Mouse (Mus musculus): ENCODE data around the gene Hectd3. TPM values are rescaled to one million over a fixed set of nuclear protein-coding genes. Genes with fewer than 3 reads are reported as not detected.
A peak's percentile ranks its signal among the peaks of the same experiment; 100 is the strongest.

Gene Hectd3
- polyA plus RNA-seq (2015; fragmentation: Nextera tagmentation; extraction: Ambion mirVana), result 25.6 and 26.7 TPM in 2 replicates

DNA sequence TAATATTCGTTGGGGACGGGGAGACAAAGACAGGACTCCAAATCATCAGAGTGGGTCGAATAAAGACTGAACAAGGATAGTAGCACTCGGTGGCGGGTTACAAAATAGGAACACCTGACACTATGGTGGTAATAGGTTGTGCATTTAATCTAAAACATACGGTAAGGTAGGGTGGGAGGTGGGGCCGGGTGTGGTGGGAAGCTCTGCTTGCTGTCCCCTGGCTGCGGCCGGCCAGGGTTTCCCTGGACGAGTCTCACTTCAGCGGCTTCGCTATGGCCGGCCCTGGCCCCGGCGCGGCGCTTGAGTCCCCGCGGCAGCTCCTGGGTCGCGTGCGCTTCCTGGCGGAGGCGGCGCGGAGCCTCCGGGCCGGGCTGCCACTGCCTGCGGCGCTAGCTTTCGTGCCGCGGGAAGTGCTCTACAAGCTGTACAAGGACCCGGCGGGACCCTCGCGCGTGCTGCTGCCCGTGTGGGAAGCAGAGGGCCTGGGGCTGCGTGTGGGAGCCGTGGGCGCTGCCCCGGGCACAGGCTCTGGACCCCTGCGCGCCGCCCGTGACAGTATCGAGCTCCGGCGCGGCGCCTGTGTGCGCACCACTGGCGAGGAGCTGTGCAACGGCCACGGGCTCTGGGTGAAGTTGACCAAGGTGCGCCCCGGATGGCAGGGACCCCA, at the start of gene Hectd3:
Gene Hectd3, plus strand, starts transcription at position 187 of the 667 bp plus-strand sequence.
- H3K27me3 ChIP-seq, result no peaks in the 10 kb centered on the region
- peak within 1 kb of the TSS; percentile 78 for H3K4me3 ChIP-seq
- peak within 1 kb of the TSS; percentile 97 for H3K4me2 ChIP-seq
- no peaks in the 10 kb centered on the region for H3K9me3 ChIP-seq
- peak within 1 kb of the TSS; percentile 89 for H3K27ac ChIP-seq (replicated peaks)
- H3K9ac ChIP-seq, result peak within 1 kb of the TSS; percentile 89
- peaks cover 28% of the 10 kb centered on the region for H3K36me3 ChIP-seq
- peak; percentile 75 for ATAC-seq (ENCODE audit: low read depth)
- peaks cover 36% of the 10 kb centered on the region for H3K4me1 ChIP-seq (replicated peaks)
- WGBS, result under 1% methylated on average over 56 of the region's 58 CpGs

DNA sequence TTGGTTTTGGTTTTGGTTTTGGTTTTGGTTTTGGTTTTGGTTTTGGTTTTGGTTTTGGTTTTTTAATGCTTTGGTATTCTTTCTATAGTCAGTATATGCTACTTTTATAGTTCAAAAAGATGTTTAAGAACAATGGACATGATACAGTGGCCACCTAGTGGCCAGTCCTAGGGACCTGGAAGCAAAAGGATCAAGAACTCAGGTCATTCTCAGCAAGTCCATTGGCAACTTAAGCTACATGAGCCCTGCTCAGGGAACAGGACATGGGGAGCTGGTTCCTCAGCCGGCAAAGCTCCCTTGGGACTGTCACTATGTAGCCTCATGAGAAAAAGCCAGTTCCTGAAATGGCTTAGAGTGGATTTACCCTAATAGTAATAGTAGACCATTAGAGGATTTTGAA, 43.5 kb upstream of the Hectd3 start:
- H3K9ac ChIP-seq, result no peak overlapping the region
- 37% methylated on average over 1 of the region's 1 CpGs for WGBS
- H3K27me3 ChIP-seq, result no peaks in the 10 kb centered on the region
- H3K36me3 ChIP-seq, result 0 out of 2 replicates have a peak, but pooled peaks cover 8% of the 10 kb centered on the region
- no peak overlapping the region for H3K27ac ChIP-seq (replicated peaks)
- ATAC-seq (ENCODE audit: low read depth), result no peak
- H3K9me3 ChIP-seq, result no peaks in the 10 kb centered on the region
- H3K4me1 ChIP-seq (replicated peaks), result no peaks in the 10 kb centered on the region
- H3K4me2 ChIP-seq, result no peak overlapping the region
- no peak overlapping the region for H3K4me3 ChIP-seq

DNA sequence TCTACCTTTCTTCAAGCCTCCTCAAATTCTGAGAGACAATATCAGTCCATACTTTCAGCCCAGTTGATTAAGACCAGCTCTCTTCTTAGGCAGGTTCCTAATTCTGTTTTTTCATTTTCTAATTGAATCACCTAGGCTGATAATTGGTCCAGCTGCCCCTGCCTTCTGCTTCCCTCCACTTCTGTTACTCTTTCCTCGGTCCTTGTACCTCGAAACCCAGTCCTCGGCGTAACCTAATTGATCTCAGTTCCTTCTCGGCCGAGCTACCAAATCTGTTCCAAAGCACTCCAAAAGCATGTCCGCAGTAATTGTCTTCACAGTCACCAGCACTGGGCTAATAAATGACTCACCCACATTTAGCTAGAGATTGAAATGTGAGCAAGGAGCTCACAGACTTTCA, 40.2 kb upstream of the Hectd3 start:
- ATAC-seq (ENCODE audit: low read depth), result no peak
- Histone ChIP-seq H3K36me3 (peaks cover 11% of the 10 kb centered on the region; the same call in 1 of the 2 replicates), H3K4me3 (no peak overlapping the region), H3K27ac (replicated peaks) (no peak overlapping the region), H3K4me2 (no peak overlapping the region), H3K9me3 (no peaks in the 10 kb centered on the region), H3K27me3 (no peaks in the 10 kb centered on the region), H3K9ac (no peak overlapping the region), H3K4me1 (replicated peaks) (no peaks in the 10 kb centered on the region)
- 89% methylated on average over 7 of the region's 7 CpGs for WGBS

DNA sequence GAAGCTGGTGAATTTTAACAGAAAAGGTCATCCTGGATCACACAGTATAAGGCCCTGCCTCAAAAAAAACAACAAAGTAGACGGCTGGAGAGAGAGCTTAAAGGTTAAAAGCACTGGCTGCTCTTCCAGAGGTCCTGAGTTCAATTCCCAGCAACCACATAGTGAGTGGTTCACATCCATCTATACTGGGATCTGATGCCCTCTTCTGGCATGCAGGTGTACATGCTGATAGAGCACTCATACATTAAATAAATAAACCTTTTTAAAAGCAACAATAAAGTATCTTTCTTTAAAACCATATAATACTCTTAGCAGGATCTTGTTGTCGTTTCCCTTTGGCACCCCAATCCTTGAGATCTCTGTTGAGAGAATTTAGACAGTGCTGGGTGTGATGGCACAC, 18.6 kb upstream of the Hectd3 start:
- 78% methylated on average over 2 of the region's 2 CpGs for WGBS
- Histone ChIP-seq H3K4me1 (replicated peaks) (no peaks in the 10 kb centered on the region), H3K4me3 (no peak overlapping the region), H3K9ac (no peak overlapping the region), H3K27me3 (no peaks in the 10 kb centered on the region), H3K4me2 (no peak overlapping the region), H3K9me3 (no peaks in the 10 kb centered on the region), H3K36me3 (peaks cover 77% of the 10 kb centered on the region), H3K27ac (replicated peaks) (no peak overlapping the region)
- no peak for ATAC-seq (ENCODE audit: low read depth)

DNA sequence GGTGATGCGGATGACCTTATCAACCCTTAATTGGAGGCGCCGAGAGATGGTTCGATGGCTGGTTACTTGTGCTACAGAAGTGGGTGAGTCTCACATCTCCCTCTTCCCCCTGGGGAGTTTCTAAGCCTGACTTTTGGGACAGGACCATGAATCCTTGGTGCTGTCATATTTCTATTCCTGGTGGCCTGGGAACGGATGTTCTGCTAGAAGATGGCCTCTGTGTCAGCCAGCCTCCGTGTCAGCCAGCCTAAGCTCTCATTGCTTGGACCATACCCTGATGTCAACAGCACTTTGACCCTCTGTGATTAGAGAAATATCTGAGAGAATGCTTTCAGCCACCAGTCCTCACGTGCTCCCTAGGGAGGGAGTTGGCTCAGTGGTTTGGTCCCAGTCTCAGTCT, 9.4 kb upstream of the Hectd3 start:
- H3K4me2 ChIP-seq, result no peak overlapping the region
- H3K36me3 ChIP-seq, result peaks cover 79% of the 10 kb centered on the region
- WGBS, result 92% methylated on average over 7 of the region's 7 CpGs
- no peak for ATAC-seq (ENCODE audit: low read depth)
- no peak overlapping the region for H3K27ac ChIP-seq (replicated peaks)
- no peaks in the 10 kb centered on the region for H3K4me1 ChIP-seq (replicated peaks)
- no peaks in the 10 kb centered on the region for H3K27me3 ChIP-seq
- H3K9me3 ChIP-seq, result no peaks in the 10 kb centered on the region
- H3K4me3 ChIP-seq, result no peak overlapping the region
- H3K9ac ChIP-seq, result no peak overlapping the region

DNA sequence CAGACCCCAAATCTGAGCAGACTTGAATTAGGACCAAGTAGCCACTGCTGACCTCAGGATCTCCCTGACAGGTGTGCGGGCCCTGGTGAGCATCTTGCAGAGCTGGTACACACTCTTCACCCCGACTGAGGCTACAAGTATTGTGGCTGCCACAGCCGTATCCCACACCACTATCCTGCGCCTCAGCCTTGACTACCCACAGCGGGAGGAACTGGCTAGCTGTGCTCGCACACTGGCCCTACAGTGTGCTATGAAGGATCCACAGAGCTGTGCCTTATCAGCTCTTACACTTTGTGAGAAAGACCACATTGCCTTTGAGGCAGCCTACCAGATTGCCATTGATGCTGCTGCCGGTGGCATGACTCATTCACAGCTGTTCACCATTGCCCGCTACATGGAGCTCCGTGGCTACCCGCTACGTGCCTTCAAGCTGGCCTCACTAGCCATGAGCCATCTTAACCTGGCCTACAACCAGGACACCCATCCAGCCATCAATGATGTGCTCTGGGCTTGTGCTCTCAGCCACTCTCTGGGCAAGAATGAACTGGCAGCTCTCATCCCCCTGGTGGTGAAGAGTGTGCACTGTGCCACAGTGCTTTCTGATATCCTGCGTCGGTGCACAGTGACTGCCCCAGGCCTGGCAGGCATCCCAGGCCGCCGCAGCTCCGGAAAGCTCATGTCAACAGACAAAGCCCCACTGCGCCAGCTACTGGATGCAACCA, 8.6 kb upstream of the Hectd3 start:
- WGBS, result 69% methylated on average over 17 of the region's 17 CpGs
- peaks cover 70% of the 10 kb centered on the region for H3K36me3 ChIP-seq
- no peak overlapping the region for H3K4me3 ChIP-seq
- H3K4me2 ChIP-seq, result no peak overlapping the region
- H3K27me3 ChIP-seq, result no peaks in the 10 kb centered on the region
- ATAC-seq (ENCODE audit: low read depth), result peak; percentile 71
- no peaks in the 10 kb centered on the region for H3K4me1 ChIP-seq (replicated peaks)
- H3K9me3 ChIP-seq, result no peaks in the 10 kb centered on the region
- no peak overlapping the region for H3K9ac ChIP-seq
- H3K27ac ChIP-seq (replicated peaks), result no peak overlapping the region

DNA sequence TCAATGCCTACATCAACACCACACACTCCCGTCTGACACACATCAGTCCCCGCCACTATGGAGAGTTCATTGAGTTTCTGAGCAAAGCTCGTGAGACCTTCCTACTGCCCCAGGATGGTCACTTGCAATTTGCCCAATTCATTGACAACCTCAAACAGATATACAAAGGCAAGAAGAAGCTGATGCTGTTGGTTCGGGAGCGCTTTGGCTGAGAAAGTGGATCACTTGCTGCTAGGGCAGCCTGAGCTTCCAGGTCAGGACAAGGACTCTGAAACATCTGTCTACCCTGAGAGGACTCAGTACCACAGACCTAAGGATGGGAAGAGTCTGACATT, 8.0 kb upstream of the Hectd3 start:
- Histone ChIP-seq H3K4me3 (no peak overlapping the region), H3K9me3 (no peaks in the 10 kb centered on the region), H3K36me3 (peaks cover 66% of the 10 kb centered on the region), H3K27ac (replicated peaks) (no peak overlapping the region), H3K27me3 (no peaks in the 10 kb centered on the region), H3K4me1 (replicated peaks) (no peaks in the 10 kb centered on the region), H3K9ac (no peak overlapping the region), H3K4me2 (no peak overlapping the region)
- 78% methylated on average over 5 of the region's 5 CpGs for WGBS
- ATAC-seq (ENCODE audit: low read depth), result no peak; the same call in 1 of the 2 replicates

DNA sequence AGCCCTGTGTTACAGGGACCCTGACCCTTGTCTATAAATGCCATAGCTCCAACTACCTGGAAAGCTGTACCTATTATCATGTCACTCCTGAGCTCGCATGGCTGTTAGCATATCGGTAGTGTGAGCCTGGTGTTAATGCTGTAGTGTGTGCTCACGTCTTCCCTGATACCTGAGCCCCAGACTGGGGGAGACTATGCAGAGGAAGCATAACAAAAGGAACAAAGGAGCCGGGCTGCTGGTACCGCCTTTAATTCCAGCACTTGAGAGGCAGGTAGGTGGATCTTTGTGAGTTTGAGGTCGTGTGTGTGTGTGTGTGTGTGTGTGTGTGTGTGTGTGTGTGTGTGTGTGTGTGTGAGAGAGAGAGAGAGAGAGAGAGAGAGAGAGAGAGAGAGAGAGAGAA, 5.4 kb upstream of the Hectd3 start:
- peaks cover 19% of the 10 kb centered on the region for H3K4me1 ChIP-seq (replicated peaks)
- peaks cover 55% of the 10 kb centered on the region for H3K36me3 ChIP-seq
- no peak overlapping the region for H3K4me3 ChIP-seq
- H3K27ac ChIP-seq (replicated peaks), result no peak overlapping the region
- no peak for ATAC-seq (ENCODE audit: low read depth)
- no peaks in the 10 kb centered on the region for H3K27me3 ChIP-seq
- no peak overlapping the region for H3K9ac ChIP-seq
- 63% methylated on average over 6 of the region's 6 CpGs for WGBS
- H3K4me2 ChIP-seq, result no peak overlapping the region
- H3K9me3 ChIP-seq, result no peaks in the 10 kb centered on the region

DNA sequence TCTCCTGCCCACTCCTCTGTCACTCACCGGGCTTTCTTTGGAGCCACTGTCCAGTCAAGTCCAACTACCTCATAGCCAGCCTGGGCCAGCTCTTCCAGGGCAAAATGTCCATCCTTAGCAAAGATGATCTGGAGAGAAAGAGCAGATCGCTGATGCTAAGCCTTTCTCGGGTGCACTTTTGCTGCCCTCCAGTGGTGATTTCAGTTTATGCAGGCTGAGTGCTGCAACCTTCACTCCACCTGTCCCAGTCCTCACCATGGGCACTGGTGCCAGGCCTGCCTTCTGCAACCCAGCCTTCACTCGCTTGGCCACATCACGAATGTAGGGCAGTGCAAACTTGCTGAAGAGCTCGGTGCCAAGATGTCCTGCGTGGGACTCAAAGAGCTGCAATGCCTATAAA, 3.8 kb upstream of the Hectd3 start:
- Histone ChIP-seq H3K4me1 (replicated peaks) (peaks cover 30% of the 10 kb centered on the region), H3K27ac (replicated peaks) (no peak overlapping the region), H3K4me3 (no peak overlapping the region), H3K27me3 (no peaks in the 10 kb centered on the region), H3K9me3 (no peaks in the 10 kb centered on the region), H3K36me3 (peaks cover 38% of the 10 kb centered on the region), H3K4me2 (no peak overlapping the region), H3K9ac (no peak overlapping the region)
- ATAC-seq (ENCODE audit: low read depth), result no peak
- WGBS, result 16% methylated on average over 7 of the region's 7 CpGs

DNA sequence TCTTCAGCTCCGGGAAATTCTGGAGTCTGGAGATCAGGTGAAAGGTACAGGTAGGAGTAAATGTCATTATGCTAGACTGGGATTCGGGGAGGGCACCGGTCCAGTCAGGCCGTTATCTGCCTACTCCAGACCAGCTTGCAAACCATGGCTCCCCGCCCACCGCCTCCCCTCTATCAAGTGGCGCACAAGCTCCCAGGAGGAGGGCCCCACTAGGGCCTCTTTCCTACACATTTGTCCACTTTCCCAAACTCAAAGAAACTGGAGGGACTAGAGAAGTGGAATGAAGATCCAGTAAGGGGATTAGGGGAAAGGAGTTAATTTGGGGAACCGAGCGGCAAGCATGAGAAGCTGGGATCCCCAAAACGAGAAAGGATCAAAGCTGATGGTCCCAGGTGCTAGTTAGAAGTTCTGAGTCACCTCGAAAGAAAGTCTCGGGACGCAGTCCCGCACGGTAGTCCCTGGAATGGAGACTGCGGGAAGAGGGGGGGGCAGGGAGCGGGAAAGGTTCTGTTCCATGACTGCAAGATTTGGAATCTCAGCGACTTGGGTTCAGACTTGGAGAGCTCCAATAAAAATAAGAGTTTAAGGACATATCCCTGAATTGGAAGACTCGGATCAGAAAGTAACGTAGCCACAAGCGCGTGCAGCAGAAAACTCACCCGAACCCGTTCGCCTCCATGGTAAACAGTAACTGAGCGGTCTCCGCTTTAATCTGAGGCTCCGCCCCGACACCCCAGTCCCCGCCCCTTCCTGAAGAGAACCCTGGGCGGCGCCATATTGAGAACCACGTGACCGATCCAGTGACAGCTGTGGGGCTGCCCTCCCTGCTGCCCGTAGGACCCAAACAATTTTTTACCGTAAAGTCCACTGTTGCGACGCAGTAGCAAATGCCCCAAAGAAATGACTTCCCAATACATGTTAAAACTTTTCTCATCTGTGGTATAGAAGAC, 1.2 kb upstream of the Hectd3 start, which contains the start of gene Urod:
Gene Urod, minus strand, starts transcription at position 742 of the 950 bp plus-strand sequence.
- H3K9me3 ChIP-seq, result no peaks in the 10 kb centered on the region
- H3K27ac ChIP-seq (replicated peaks), result peak within 1 kb of the TSS; percentile 89
- WGBS, result 2% methylated on average over 38 of the region's 38 CpGs
- peak within 1 kb of the TSS; percentile 78 for H3K4me3 ChIP-seq
- H3K36me3 ChIP-seq, result peaks cover 26% of the 10 kb centered on the region
- H3K4me1 ChIP-seq (replicated peaks), result peaks cover 36% of the 10 kb centered on the region
- H3K27me3 ChIP-seq, result no peaks in the 10 kb centered on the region
- H3K9ac ChIP-seq, result peak within 1 kb of the TSS; percentile 89
- peak; percentile 84 for ATAC-seq (ENCODE audit: low read depth)
- H3K4me2 ChIP-seq, result peak within 1 kb of the TSS; percentile 97

DNA sequence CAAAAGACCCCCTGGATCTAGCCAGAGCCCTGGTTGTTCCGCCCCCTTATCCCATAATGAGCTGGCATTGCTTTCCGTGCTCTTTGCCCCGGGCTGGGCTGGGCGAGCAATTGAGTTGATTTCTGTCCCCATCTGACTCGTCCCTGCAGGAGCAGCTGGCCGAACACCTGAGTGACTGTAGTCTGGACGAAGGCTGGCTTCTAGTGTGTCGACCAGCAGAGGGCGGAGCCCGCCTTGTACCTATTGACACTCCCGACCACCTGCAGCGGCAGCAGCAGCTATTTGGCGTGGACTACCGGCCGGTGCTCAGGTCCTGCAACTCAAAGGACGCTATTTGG, 650 bp downstream of the Hectd3 start:
- Histone ChIP-seq H3K4me2 (peak overlapping the region; percentile 97), H3K4me1 (replicated peaks) (peaks cover 36% of the 10 kb centered on the region), H3K36me3 (peaks cover 30% of the 10 kb centered on the region), H3K9me3 (no peaks in the 10 kb centered on the region), H3K27ac (replicated peaks) (peak overlapping the region; percentile 89), H3K27me3 (no peaks in the 10 kb centered on the region), H3K4me3 (peak overlapping the region; percentile 78), H3K9ac (peak overlapping the region; percentile 89)
- peak; percentile 13 for ATAC-seq (ENCODE audit: low read depth)
- WGBS, result under 1% methylated on average over 16 of the region's 16 CpGs
